Mouse (Mus musculus) heart, postnatal 0 days (tissue): ENCODE results near the gene H2-T23.
"Not testable (repeated sequence)": the region's sequence is repeated elsewhere in the genome, so short reads cannot be mapped to it uniquely, and the experiment has no call there.

Experiments used
- CTCF ChIP-seq: IDR thresholded peaks from 2 replicates; pipeline ENCODE4 v1.5.1; 2016; ENCODE audit warnings: antibody characterized with exemption, control low read depth, low read depth
- EP300 ChIP-seq: IDR thresholded peaks from 2 replicates; pipeline ENCODE4 v1.6.1; 2016; ENCODE audit warnings: antibody characterized with exemption, low read depth

- TF ChIP-seq CTCF, EP300: not testable (repeated sequence)
These were observed 2.5 kb downstream of the H2-T23 start for GRCm38 (mm10) chr17:36030046-36030702.
